Mouse (Mus musculus): ENCODE measurements around the gene Rnf216.

- TF ChIP-seq CTCF (IDR thresholded peaks at IDR 0.05; ENCODE audit: borderline replicate concordance, control insufficient read depth, extremely low read depth, insufficient read depth, low read length, poor library complexity) (no peak), POLR2A (IDR thresholded peaks at IDR 0.05; ENCODE audit: control insufficient read depth, extremely low read depth, insufficient read depth, low read length, poor library complexity) (no peak)
Measured at GRCm38 (mm10) chr5:143017401-143017800, 95.4 kb downstream of the Rnf216 start.
